Mouse (Mus musculus): ENCODE results near the gene Olfr676. TPM values are rescaled to one million over a fixed set of nuclear protein-coding genes. Genes with fewer than 3 reads are reported as not detected.
"Not testable (repeated sequence)": the region's sequence is repeated elsewhere in the genome, so short reads cannot be mapped to it uniquely, and the experiment has no call there.

The Olfr676 gene
- total RNA-seq (2015; ENCODE audit: low replicate concordance) (not detected in 2 replicates), total RNA-seq (2017; ENCODE audit: low replicate concordance) (not detected in 2 replicates)

DNA sequence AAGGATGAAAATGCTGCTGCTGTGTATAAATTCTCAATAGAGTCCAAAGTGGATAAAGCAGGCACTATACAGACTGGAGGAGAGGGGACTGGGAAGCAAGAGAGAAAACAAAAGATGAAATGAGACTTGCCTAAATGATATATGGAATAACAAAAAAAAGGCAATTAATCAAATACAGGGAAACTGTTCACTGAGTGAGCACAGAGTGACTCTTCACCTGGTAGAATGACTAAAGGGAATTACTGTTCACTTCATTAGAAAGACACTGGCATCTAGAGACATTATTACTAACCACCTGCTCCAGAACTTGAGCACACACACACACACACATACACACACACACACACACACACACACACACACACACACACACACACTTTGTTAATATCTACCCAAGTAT, at the start of gene Olfr676:
Gene Olfr676, plus strand, starts transcription at position 301 of the 400 bp plus-strand sequence.
- no peak for ATAC-seq (replicated peaks; ENCODE audit: low FRiP score, poor library complexity, severe bottlenecking)

DNA sequence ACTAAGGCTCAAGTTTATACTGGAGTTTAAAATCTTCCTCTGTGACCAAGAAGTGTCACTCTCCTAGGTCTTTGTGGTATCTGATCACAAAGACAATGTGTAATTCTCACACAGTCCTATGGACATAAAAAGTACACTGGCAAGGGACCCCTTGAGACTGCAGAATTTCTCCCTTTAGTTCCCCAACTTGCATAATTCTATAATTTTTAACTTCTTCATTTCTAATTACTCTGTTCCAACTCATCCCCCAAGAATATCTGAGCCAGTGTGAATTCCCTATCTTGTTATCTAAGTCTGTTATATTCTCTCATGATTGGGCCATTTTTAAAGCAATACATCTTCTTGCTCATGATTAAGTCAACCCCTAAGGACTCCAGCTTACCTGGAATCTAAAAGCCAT, 30.6 kb upstream of the Olfr676 start, which contains the start of gene Olfr672:
Gene Olfr672, minus strand, starts transcription at position 101 of the 400 bp plus-strand sequence.
- no peak for ATAC-seq (replicated peaks; ENCODE audit: low FRiP score, poor library complexity, severe bottlenecking)

DNA sequence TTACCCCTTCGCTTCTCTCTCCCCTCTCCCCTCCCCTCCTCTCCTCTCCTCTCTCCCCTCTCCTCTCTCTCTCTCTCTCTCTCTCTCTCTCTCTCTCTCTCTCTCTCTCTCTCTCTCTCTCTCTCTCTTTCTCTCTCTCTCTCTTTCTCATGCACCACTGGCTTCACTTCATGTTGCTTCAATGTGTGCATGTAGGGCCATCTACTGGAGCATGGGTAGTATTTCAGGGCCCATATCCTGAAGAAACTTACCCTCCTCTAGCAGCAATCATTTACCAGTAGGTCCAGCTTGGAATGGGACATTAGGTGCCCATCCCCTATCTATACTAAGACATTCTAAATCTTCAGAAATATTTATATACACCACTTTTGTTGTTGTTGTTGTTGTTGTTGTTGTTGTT, 10.0 kb upstream of the Olfr676 start:
- no peak for ATAC-seq (replicated peaks; ENCODE audit: low FRiP score, poor library complexity, severe bottlenecking)

DNA sequence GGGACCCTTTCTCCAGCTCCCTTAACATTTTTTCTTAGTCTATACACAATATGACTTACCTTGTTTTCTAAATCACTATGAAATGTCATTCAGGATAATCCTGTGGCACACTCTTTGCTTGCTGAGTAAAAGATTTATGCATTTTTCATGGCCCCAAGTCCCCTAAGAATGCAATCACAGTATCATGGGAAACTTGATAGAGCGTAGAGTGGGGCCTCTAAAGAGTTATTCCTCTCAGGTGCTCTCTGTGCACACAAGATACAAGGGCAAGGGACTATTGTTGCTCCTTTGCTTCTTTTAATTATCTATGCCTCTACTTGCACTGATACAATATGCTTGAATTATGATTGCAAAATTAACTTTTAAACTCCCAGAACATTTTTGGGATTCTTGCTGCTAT, 4.1 kb upstream of the Olfr676 start, which contains the start of gene Olfr675:
Gene Olfr675, minus strand, starts transcription at position 101 of the 400 bp plus-strand sequence.
- ATAC-seq (replicated peaks; ENCODE audit: low FRiP score, poor library complexity, severe bottlenecking) = no peak

DNA sequence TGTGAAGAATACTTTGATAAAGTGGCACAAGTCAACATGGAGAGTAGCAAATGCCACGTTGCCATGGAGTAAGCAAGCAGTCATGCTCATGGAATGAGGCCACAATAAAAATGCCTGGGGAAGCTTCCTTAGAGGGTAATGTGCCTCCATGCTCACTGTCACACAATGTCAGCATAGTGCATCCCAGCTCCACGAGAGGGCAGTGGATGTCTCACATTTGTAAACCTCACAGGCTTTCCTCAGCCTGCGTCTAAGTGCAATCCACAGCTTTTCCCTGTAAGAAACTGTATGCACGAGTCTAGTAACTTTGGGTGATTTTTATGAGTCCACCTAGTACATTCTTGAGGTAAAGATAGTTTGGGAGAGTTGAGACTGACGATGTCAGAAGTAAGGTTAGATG, 1.3 kb downstream of the Olfr676 start:
- ATAC-seq (replicated peaks; ENCODE audit: low FRiP score, poor library complexity, severe bottlenecking) = not testable (repeated sequence)

DNA sequence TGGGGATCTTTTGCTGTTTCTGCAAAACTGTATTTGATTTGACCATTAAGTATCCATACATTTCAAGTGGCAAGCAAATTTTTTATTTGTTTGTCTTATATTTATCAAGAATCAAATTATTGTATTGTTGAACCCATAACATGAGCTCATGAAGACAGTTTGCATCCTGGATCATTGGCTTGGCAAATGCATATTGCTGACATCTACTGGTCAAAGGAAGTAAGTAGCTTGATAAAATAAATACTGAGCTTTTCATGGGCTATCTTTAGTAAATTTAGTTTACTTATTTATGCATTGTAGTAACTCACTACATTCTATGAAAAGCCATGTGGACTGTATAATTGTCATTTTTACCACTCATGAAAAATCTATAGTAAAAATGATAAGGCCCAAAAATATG, 26.5 kb downstream of the Olfr676 start:
- ATAC-seq (replicated peaks; ENCODE audit: low FRiP score, poor library complexity, severe bottlenecking) = no peak

DNA sequence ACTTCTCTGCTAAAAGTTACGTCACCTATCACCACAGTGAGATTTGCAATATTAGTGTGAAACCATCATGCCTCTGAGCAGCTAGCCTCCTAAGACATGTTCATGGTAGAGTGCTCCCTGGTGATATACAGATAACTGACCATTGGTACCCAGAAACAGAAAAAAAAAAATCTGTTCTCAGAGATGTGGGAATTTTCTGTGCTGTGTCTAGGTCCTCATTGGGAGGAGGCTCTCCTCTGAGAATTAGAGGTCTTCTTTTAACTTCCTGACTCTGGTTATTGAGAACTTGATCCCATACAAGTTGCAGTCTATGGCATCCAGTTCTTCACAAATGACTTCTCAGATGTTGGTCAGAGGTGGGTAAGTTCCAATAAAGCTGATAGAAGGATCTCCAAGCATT, 31.7 kb downstream of the Olfr676 start, which contains the start of gene Olfr678:
Gene Olfr678, plus strand, starts transcription at position 301 of the 400 bp plus-strand sequence.
- ATAC-seq (replicated peaks; ENCODE audit: low FRiP score, poor library complexity, severe bottlenecking) = no peak

DNA sequence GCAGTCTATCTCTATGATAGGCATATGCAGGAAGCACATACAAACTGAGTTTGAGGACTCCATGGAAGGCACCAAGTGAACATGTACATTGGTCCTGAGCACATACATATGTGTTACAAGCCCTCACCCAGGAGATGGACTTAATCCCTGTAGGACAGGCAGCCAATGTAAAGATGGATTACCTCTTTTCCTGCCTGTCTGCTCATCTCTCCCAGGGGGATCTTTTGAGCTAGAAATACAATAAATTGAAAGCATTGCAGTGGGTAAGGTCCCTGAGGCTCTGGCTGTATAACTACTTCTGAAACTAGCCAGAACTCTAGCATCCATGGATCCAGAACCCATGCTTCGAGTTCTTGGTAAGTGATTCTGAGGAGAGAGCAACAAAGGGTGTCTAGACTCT, 48.4 kb downstream of the Olfr676 start, which contains the start of gene Olfr679:
Gene Olfr679, plus strand, starts transcription at position 301 of the 400 bp plus-strand sequence.
- ATAC-seq (replicated peaks; ENCODE audit: low FRiP score, poor library complexity, severe bottlenecking) = no peak

Other genes starting within 250 kb of the Olfr676 start
- not detected in 2 replicates for gene Usp17lb, start 190.1 kb upstream of the Olfr676 start, total RNA-seq (2015; ENCODE audit: low replicate concordance)
- gene Usp17lb, start 190.1 kb upstream of the Olfr676 start, total RNA-seq (2017; ENCODE audit: low replicate concordance) = not detected in 2 replicates
- gene Usp17la, start 175.7 kb upstream of the Olfr676 start, total RNA-seq (2015; ENCODE audit: low replicate concordance) = not detected in 2 replicates
- gene Usp17la, start 175.7 kb upstream of the Olfr676 start, total RNA-seq (2017; ENCODE audit: low replicate concordance) = not detected in 2 replicates
- gene Olfr665, start 154.7 kb upstream of the Olfr676 start, total RNA-seq (2015; ENCODE audit: low replicate concordance) = 2.1 TPM in 1 of 2 replicates, not detected in the other
- gene Olfr665, start 154.7 kb upstream of the Olfr676 start, total RNA-seq (2017; ENCODE audit: low replicate concordance) = not detected in 2 replicates
- gene Olfr666, start 136.7 kb upstream of the Olfr676 start, total RNA-seq (2015; ENCODE audit: low replicate concordance) = not detected in 2 replicates
- not detected in 2 replicates for gene Olfr666, start 136.7 kb upstream of the Olfr676 start, total RNA-seq (2017; ENCODE audit: low replicate concordance)
- not detected in 2 replicates for gene Olfr667, start 111.2 kb upstream of the Olfr676 start, total RNA-seq (2015; ENCODE audit: low replicate concordance)
- gene Olfr667, start 111.2 kb upstream of the Olfr676 start, total RNA-seq (2017; ENCODE audit: low replicate concordance) = not detected in 2 replicates
- gene Olfr668, start 104.6 kb upstream of the Olfr676 start, total RNA-seq (2015; ENCODE audit: low replicate concordance) = not detected in 2 replicates
- gene Olfr668, start 104.6 kb upstream of the Olfr676 start, total RNA-seq (2017; ENCODE audit: low replicate concordance) = not detected in 2 replicates
- not detected in 2 replicates for gene Olfr669, start 98.5 kb upstream of the Olfr676 start, total RNA-seq (2015; ENCODE audit: low replicate concordance)
- not detected in 2 replicates for gene Olfr669, start 98.5 kb upstream of the Olfr676 start, total RNA-seq (2017; ENCODE audit: low replicate concordance)
- gene Olfr670, start 70.1 kb upstream of the Olfr676 start, total RNA-seq (2015; ENCODE audit: low replicate concordance) = not detected in 2 replicates
- gene Olfr670, start 70.1 kb upstream of the Olfr676 start, total RNA-seq (2017; ENCODE audit: low replicate concordance) = not detected in 2 replicates
- not detected in 2 replicates for gene Olfr671, start 53.6 kb upstream of the Olfr676 start, total RNA-seq (2015; ENCODE audit: low replicate concordance)
- gene Olfr671, start 53.6 kb upstream of the Olfr676 start, total RNA-seq (2017; ENCODE audit: low replicate concordance) = not detected in 2 replicates
- gene Olfr672, start 30.7 kb upstream of the Olfr676 start, total RNA-seq (2015; ENCODE audit: low replicate concordance) = not detected in 2 replicates
- gene Olfr672, start 30.7 kb upstream of the Olfr676 start, total RNA-seq (2017; ENCODE audit: low replicate concordance) = not detected in 2 replicates
- not detected in 2 replicates for gene Olfr675, start 4.2 kb upstream of the Olfr676 start, total RNA-seq (2015; ENCODE audit: low replicate concordance)
- not detected in 2 replicates for gene Olfr675, start 4.2 kb upstream of the Olfr676 start, total RNA-seq (2017; ENCODE audit: low replicate concordance)
- not detected in 2 replicates for gene Olfr677, start 18.7 kb downstream of the Olfr676 start, total RNA-seq (2015; ENCODE audit: low replicate concordance)
- gene Olfr677, start 18.7 kb downstream of the Olfr676 start, total RNA-seq (2017; ENCODE audit: low replicate concordance) = not detected in 2 replicates
- not detected in 2 replicates for gene Olfr678, start 31.8 kb downstream of the Olfr676 start, total RNA-seq (2015; ENCODE audit: low replicate concordance)
- gene Olfr678, start 31.8 kb downstream of the Olfr676 start, total RNA-seq (2017; ENCODE audit: low replicate concordance) = not detected in 2 replicates
- gene Olfr679, start 48.5 kb downstream of the Olfr676 start, total RNA-seq (2015; ENCODE audit: low replicate concordance) = not detected in 2 replicates
- not detected in 2 replicates for gene Olfr679, start 48.5 kb downstream of the Olfr676 start, total RNA-seq (2017; ENCODE audit: low replicate concordance)
- gene Olfr680-ps1, start 60.1 kb downstream of the Olfr676 start, total RNA-seq (2015; ENCODE audit: low replicate concordance) = not detected in 2 replicates
- not detected in 2 replicates for gene Olfr680-ps1, start 60.1 kb downstream of the Olfr676 start, total RNA-seq (2017; ENCODE audit: low replicate concordance)
- not detected in 2 replicates for gene Olfr681, start 84.1 kb downstream of the Olfr676 start, total RNA-seq (2015; ENCODE audit: low replicate concordance)
- gene Olfr681, start 84.1 kb downstream of the Olfr676 start, total RNA-seq (2017; ENCODE audit: low replicate concordance) = not detected in 2 replicates
- not detected in 2 replicates for gene Olfr683, start 114.3 kb downstream of the Olfr676 start, total RNA-seq (2015; ENCODE audit: low replicate concordance)
- gene Olfr683, start 114.3 kb downstream of the Olfr676 start, total RNA-seq (2017; ENCODE audit: low replicate concordance) = not detected in 2 replicates
- not detected in 2 replicates for gene Olfr684, start 131.0 kb downstream of the Olfr676 start, total RNA-seq (2015; ENCODE audit: low replicate concordance)
- gene Olfr684, start 131.0 kb downstream of the Olfr676 start, total RNA-seq (2017; ENCODE audit: low replicate concordance) = not detected in 2 replicates
- gene Olfr685, start 153.3 kb downstream of the Olfr676 start, total RNA-seq (2015; ENCODE audit: low replicate concordance) = not detected in 2 replicates
- gene Olfr685, start 153.3 kb downstream of the Olfr676 start, total RNA-seq (2017; ENCODE audit: low replicate concordance) = not detected in 2 replicates
- gene Olfr686, start 174.8 kb downstream of the Olfr676 start, total RNA-seq (2015; ENCODE audit: low replicate concordance) = not detected in 2 replicates
- gene Olfr686, start 174.8 kb downstream of the Olfr676 start, total RNA-seq (2017; ENCODE audit: low replicate concordance) = not detected in 2 replicates